Mouse (Mus musculus) kidney, postnatal 4 days (tissue): ENCODE measurements around the gene Sec61a1.

ENCODE experiments used
- DNase-seq, 2 experiments: peaks; one replicate each; pipeline ENCODE4 v3.0.0; 2021; ENCODE audit warnings: mixed read lengths in 2 of 2

Gene Sec61a1

GRCm38 (mm10) chr6:88515971-88516370 lies 2.7 kb downstream of the Sec61a1 start:
- DNase-seq, result no peak

GRCm38 (mm10) chr6:88514546-88514945 lies 4.2 kb downstream of the Sec61a1 start:
- no peak for DNase-seq

- no peak for DNase-seq
These were observed 4.7 kb downstream of the Sec61a1 start for GRCm38 (mm10) chr6:88513984-88514383.

- DNase-seq, result no peak
These were observed 15.7 kb downstream of the Sec61a1 start for GRCm38 (mm10) chr6:88503044-88503443.

GRCm38 (mm10) chr6:88502030-88502970 lies 16.4 kb downstream of the Sec61a1 start:
- DNase-seq, result no peak

GRCm38 (mm10) chr6:88500405-88500767 lies 18.3 kb downstream of the Sec61a1 start:
- no peak for DNase-seq

- peak; percentile 83 to 84 for DNase-seq
These were observed 19.0 kb downstream of the Sec61a1 start for GRCm38 (mm10) chr6:88499481-88500404.

- DNase-seq, result no peak
These were observed 25.0 kb downstream of the Sec61a1 start for GRCm38 (mm10) chr6:88493712-88494111.

GRCm38 (mm10) chr6:88490629-88491354 lies 27.9 kb downstream of the Sec61a1 start:
- DNase-seq, result no peak

- no peak for DNase-seq
These were observed 28.9 kb downstream of the Sec61a1 start for GRCm38 (mm10) chr6:88489834-88490233.

GRCm38 (mm10) chr6:88489026-88489425 lies 29.7 kb downstream of the Sec61a1 start:
- DNase-seq, result no peak

- DNase-seq, result peak; percentile 74 to 77
These were observed 31.8 kb downstream of the Sec61a1 start for GRCm38 (mm10) chr6:88486893-88487292.

- DNase-seq, result no peak
These were observed 33.3 kb downstream of the Sec61a1 start for GRCm38 (mm10) chr6:88485378-88485777.

- no peak for DNase-seq
These were observed 34.8 kb downstream of the Sec61a1 start for GRCm38 (mm10) chr6:88483913-88484312.

GRCm38 (mm10) chr6:88483111-88483510 lies 35.6 kb downstream of the Sec61a1 start:
- DNase-seq, result peak in 1 of 2 experiments; percentile 38

GRCm38 (mm10) chr6:88480421-88480820 lies 38.3 kb downstream of the Sec61a1 start:
- DNase-seq, result no peak

- no peak for DNase-seq
These were observed 48.8 kb downstream of the Sec61a1 start for GRCm38 (mm10) chr6:88469878-88470277.

- peak; percentile 90 to 94 for DNase-seq
These were observed 53.4 kb downstream of the Sec61a1 start, which contains the start of gene Ruvbl1 for GRCm38 (mm10) chr6:88465181-88465920. TSS of gene Ruvbl1 (plus strand) at chr6:88465409.

GRCm38 (mm10) chr6:88454545-88454944 lies 64.2 kb downstream of the Sec61a1 start:
- DNase-seq, result no peak
